Mouse (Mus musculus): ENCODE results near the gene Tbc1d19.

GRCm38 (mm10) chr5:53953216-53953615 lies 143.8 kb downstream of the Tbc1d19 start:
- TF ChIP-seq CTCF (IDR thresholded peaks at IDR 0.05; ENCODE audit: low read depth) = no peak
- TF ChIP-seq EP300 (IDR thresholded peaks at IDR 0.05; ENCODE audit: low read depth) = no peak
